Mouse (Mus musculus) stomach, postnatal 0 days (tissue): Measurements from ENCODE around the gene Arhgap1.

Experiments used
- CTCF ChIP-seq: IDR thresholded peaks from 2 replicates; pipeline ENCODE4 v1.5.1; 2016; ENCODE audit warnings: antibody characterized with exemption, low read depth, mild to moderate bottlenecking, moderate library complexity
- EP300 ChIP-seq: optimal IDR thresholded peaks from 2 replicates; pipeline ENCODE3; 2016; ENCODE audit warnings: antibody characterized with exemption

DNA sequence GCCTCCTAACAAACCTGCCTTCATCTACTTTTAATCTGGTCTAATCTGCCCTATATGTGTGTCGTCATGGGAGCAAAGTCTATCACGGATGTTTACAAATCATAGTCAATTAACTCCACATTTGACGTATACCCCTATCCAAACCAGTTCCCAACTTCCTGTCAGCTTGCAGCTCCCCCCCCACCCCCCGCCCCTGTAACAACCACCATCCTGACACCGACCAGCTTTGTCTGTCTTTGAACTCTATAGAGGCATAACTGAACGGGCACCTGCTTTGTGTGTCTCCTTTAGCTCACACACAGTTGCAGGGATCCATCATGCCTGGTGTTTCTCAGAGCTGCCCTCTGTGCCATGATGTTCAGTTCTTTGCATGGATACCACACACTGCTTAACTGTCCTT, 10.7 kb upstream of the Arhgap1 start:
- no peak for TF ChIP-seq CTCF
- no peak for TF ChIP-seq EP300
